Mouse (Mus musculus): Measurements from ENCODE around the gene Ube2c. TPM values are rescaled to one million over a fixed set of nuclear protein-coding genes. Genes with fewer than 3 reads are reported as not detected.
"Not testable (repeated sequence)": the region's sequence is repeated elsewhere in the genome, so short reads cannot be mapped to it uniquely, and the experiment has no call there.

Ube2c gene
- polyA plus RNA-seq, 2 experiments = 279 to 293 TPM

- H3K36me3 ChIP-seq (ENCODE audit: control insufficient read depth, insufficient read depth, low read length) = peaks cover 79% of the 10 kb centered on the region
These were observed 22.9 kb downstream of the Ube2c start for GRCm38 (mm10) chr2:164792400-164793190.

GRCm38 (mm10) chr2:164793236-164793635 is 23.5 kb downstream of the Ube2c start:
- Histone ChIP-seq H3K4me3 (replicated peaks; ENCODE audit: low read length) (no peak overlapping the region), H3K9me3 (ENCODE audit: control insufficient read depth, low read length) (no peaks in the 10 kb centered on the region), H3K36me3 (ENCODE audit: control insufficient read depth, insufficient read depth, low read length) (peaks cover 83% of the 10 kb centered on the region), H3K4me2 (replicated peaks; ENCODE audit: low read depth, low read length, severe bottlenecking) (no peak overlapping the region), H3K27me3 (ENCODE audit: control insufficient read depth, insufficient read depth, low read length) (no peaks in the 10 kb centered on the region), H3K4me1 (ENCODE audit: control insufficient read depth, insufficient read depth, low read length) (no peaks in the 10 kb centered on the region), H3K9ac (ENCODE audit: low read depth, low read length, severe bottlenecking) (no peak overlapping the region), H3K27ac (replicated peaks; ENCODE audit: low read depth, low read length) (no peak overlapping the region)
- WGBS = 83% methylated on average over 3 of the region's 3 CpGs
- ATAC-seq (ENCODE audit: low FRiP score, low read depth) (no peak), DNase-seq (ENCODE audit: low spot score) (peak; percentile 38)
- TF ChIP-seq POLR2A (IDR thresholded peaks at IDR 0.05; ENCODE audit: borderline replicate concordance, extremely low read depth, insufficient read depth, insufficient read length) = no peak

More at GRCm38 (mm10) chr2:164792400-164793190, 22.9 kb downstream of the Ube2c start:
- no peak overlapping the region for H3K4me2 ChIP-seq (replicated peaks; ENCODE audit: low read depth, low read length, severe bottlenecking)
- H3K4me3 ChIP-seq (replicated peaks; ENCODE audit: low read length) = no peak overlapping the region
- WGBS = 94% methylated on average over 12 of the region's 12 CpGs
- H3K9me3 ChIP-seq (ENCODE audit: control insufficient read depth, low read length) = no peaks in the 10 kb centered on the region
- no peak for TF ChIP-seq POLR2A (IDR thresholded peaks at IDR 0.05; ENCODE audit: borderline replicate concordance, extremely low read depth, insufficient read depth, insufficient read length)
- H3K4me1 ChIP-seq (ENCODE audit: control insufficient read depth, insufficient read depth, low read length) = no peaks in the 10 kb centered on the region
- DNase-seq (ENCODE audit: low spot score) (no peak), ATAC-seq (ENCODE audit: low FRiP score, low read depth) (no peak)
- H3K27me3 ChIP-seq (ENCODE audit: control insufficient read depth, insufficient read depth, low read length) = no peaks in the 10 kb centered on the region
- H3K9ac ChIP-seq (ENCODE audit: low read depth, low read length, severe bottlenecking) = no peak overlapping the region
- no peak overlapping the region for H3K27ac ChIP-seq (replicated peaks; ENCODE audit: low read depth, low read length)

DNA sequence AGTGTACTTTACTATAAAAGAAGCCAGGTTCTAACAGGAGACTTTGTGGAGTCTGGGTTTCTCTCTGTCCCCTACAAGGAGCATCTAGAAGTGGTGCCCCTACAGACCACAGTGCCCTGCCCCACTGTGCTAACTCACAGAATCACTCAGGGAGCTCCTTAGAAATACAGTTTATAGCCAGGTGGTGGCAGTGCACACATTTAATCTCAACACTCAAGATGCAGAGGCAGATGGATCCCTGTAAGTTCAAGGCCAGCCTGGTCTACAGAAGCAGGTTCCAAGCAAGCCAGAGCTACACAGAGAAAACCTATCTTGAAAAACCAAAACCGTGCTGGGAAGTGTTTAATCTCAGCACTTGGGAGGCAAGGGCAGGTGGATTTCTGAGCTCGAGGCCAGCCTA is 24.1 kb downstream of the Ube2c start:
- no peak for TF ChIP-seq POLR2A (IDR thresholded peaks at IDR 0.05; ENCODE audit: borderline replicate concordance, extremely low read depth, insufficient read depth, insufficient read length)
- H3K27me3 ChIP-seq (ENCODE audit: control insufficient read depth, insufficient read depth, low read length) = no peaks in the 10 kb centered on the region
- no peak overlapping the region for H3K4me3 ChIP-seq (replicated peaks; ENCODE audit: low read length)
- H3K27ac ChIP-seq (replicated peaks; ENCODE audit: low read depth, low read length) = no peak overlapping the region
- no peaks in the 10 kb centered on the region for H3K9me3 ChIP-seq (ENCODE audit: control insufficient read depth, low read length)
- 94% methylated on average over 2 of the region's 2 CpGs for WGBS
- no peak overlapping the region for H3K9ac ChIP-seq (ENCODE audit: low read depth, low read length, severe bottlenecking)
- no peak overlapping the region for H3K4me2 ChIP-seq (replicated peaks; ENCODE audit: low read depth, low read length, severe bottlenecking)
- ATAC-seq (ENCODE audit: low FRiP score, low read depth) (no peak), DNase-seq (ENCODE audit: low spot score) (no peak)
- H3K36me3 ChIP-seq (ENCODE audit: control insufficient read depth, insufficient read depth, low read length) = peaks cover 79% of the 10 kb centered on the region
- H3K4me1 ChIP-seq (ENCODE audit: control insufficient read depth, insufficient read depth, low read length) = no peaks in the 10 kb centered on the region

DNA sequence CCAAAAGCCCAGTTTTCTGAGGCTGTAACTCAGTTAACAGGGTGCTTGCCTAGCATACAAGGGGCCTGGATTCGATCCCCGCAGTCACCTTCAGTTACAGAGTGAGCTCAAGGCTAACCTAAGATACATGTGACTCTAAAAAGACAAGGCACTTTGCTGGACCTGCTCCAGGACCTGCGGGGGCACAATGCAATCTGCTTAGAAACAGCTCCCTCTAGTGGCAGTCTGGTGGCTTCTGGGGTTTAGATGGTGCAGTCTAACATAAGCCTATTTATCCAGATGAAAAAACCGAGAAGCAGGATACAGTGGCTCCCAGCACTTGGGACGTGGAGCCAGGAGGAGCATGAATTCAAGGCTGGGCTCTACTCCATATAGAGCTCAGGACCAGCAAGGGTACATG is 24.6 kb downstream of the Ube2c start:
- Histone ChIP-seq H3K9me3 (ENCODE audit: control insufficient read depth, low read length) (no peaks in the 10 kb centered on the region), H3K36me3 (ENCODE audit: control insufficient read depth, insufficient read depth, low read length) (peaks cover 77% of the 10 kb centered on the region), H3K27ac (replicated peaks; ENCODE audit: low read depth, low read length) (no peak overlapping the region), H3K27me3 (ENCODE audit: control insufficient read depth, insufficient read depth, low read length) (no peaks in the 10 kb centered on the region), H3K4me1 (ENCODE audit: control insufficient read depth, insufficient read depth, low read length) (no peaks in the 10 kb centered on the region), H3K4me3 (replicated peaks; ENCODE audit: low read length) (no peak overlapping the region), H3K9ac (ENCODE audit: low read depth, low read length, severe bottlenecking) (no peak overlapping the region), H3K4me2 (replicated peaks; ENCODE audit: low read depth, low read length, severe bottlenecking) (no peak overlapping the region)
- WGBS = 28% methylated on average over 5 of the region's 5 CpGs
- ATAC-seq (ENCODE audit: low FRiP score, low read depth) = peak; percentile 38; the same call in 1 of the 2 replicates
- TF ChIP-seq POLR2A (IDR thresholded peaks at IDR 0.05; ENCODE audit: borderline replicate concordance, extremely low read depth, insufficient read depth, insufficient read length) = no peak
- peak; percentile 91 for DNase-seq (ENCODE audit: low spot score)

DNA sequence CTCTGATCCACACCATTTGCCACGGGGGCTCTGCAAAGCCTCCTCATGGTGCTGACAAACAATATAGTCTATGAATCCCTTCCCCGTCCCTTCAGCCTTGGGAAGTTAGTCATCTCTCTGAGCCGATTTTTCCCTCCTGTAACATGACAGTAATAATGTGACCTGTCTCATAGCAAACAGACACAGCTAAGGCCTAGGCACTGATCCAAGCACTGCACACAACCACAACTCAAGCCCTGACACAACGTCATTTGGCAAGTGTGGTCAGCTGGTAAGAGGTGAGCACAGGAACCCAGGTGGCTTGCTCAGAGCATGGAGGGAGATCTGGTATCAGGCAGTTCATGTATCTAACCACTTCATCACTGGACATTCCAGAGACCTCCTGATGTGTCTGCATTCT is 26.2 kb downstream of the Ube2c start:
- TF ChIP-seq POLR2A (IDR thresholded peaks at IDR 0.05; ENCODE audit: borderline replicate concordance, extremely low read depth, insufficient read depth, insufficient read length) = no peak
- H3K4me2 ChIP-seq (replicated peaks; ENCODE audit: low read depth, low read length, severe bottlenecking) = no peak overlapping the region
- no peaks in the 10 kb centered on the region for H3K4me1 ChIP-seq (ENCODE audit: control insufficient read depth, insufficient read depth, low read length)
- peaks cover 82% of the 10 kb centered on the region for H3K36me3 ChIP-seq (ENCODE audit: control insufficient read depth, insufficient read depth, low read length)
- no peaks in the 10 kb centered on the region for H3K27me3 ChIP-seq (ENCODE audit: control insufficient read depth, insufficient read depth, low read length)
- DNase-seq (ENCODE audit: low spot score) = no peak
- no peak overlapping the region for H3K4me3 ChIP-seq (replicated peaks; ENCODE audit: low read length)
- H3K9ac ChIP-seq (ENCODE audit: low read depth, low read length, severe bottlenecking) = no peak overlapping the region
- 83% methylated on average over 4 of the region's 4 CpGs for WGBS
- no peak for ATAC-seq (ENCODE audit: low FRiP score, low read depth)
- no peak overlapping the region for H3K27ac ChIP-seq (replicated peaks; ENCODE audit: low read depth, low read length)
- H3K9me3 ChIP-seq (ENCODE audit: control insufficient read depth, low read length) = no peaks in the 10 kb centered on the region

DNA sequence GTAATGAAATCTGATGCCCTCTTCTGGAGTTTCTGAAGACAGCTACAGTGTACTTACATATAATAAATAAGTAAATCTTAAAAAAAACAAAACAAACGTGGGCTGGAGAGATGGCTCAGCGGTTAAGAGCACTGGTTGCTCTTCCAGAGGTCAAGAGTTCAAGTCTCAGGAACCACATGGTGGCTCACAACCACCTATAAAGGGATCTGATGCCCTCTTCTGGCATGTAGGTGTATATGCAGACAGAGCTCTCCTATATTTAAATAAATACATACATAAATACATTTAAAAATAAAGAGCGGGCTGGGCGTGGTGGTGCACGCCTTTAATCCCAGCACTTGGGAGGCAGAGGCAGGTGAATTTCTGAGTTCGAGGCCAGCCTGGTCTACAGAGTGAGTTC is 28.9 kb downstream of the Ube2c start:
- not testable (repeated sequence) for DNase-seq (ENCODE audit: low spot score); H3K4me1 ChIP-seq (ENCODE audit: control insufficient read depth, insufficient read depth, low read length); H3K27ac ChIP-seq (replicated peaks; ENCODE audit: low read depth, low read length); ATAC-seq (ENCODE audit: low FRiP score, low read depth); H3K9me3 ChIP-seq (ENCODE audit: control insufficient read depth, low read length); H3K4me3 ChIP-seq (replicated peaks; ENCODE audit: low read length); H3K4me2 ChIP-seq (replicated peaks; ENCODE audit: low read depth, low read length, severe bottlenecking); H3K9ac ChIP-seq (ENCODE audit: low read depth, low read length, severe bottlenecking); H3K27me3 ChIP-seq (ENCODE audit: control insufficient read depth, insufficient read depth, low read length)
- 81% methylated on average over 6 of the region's 6 CpGs for WGBS
- peaks cover 69% of the 10 kb centered on the region for H3K36me3 ChIP-seq (ENCODE audit: control insufficient read depth, insufficient read depth, low read length)
